Mouse (Mus musculus): ENCODE measurements at regions not wholly inside any gene's neighbourhood (a gene's known extent, or its start where the extent isn't known, plus 50 kb on each side); places are given as distances from the start of the nearest gene placed in this dataset.

- TF ChIP-seq CTCF (IDR thresholded peaks at IDR 0.05; ENCODE audit: extremely low read depth, insufficient read length, insufficient replicate concordance, low read depth, low read length) (no peak), POLR2A (IDR thresholded peaks at IDR 0.05; ENCODE audit: low read depth, low read length) (no peak)
Observed at GRCm38 (mm10) chr2:169431516-169431915, 156.0 kb downstream of the Gm11011 start.

Measured in small intestine, adult 2 months (tissue).